Mouse (Mus musculus) kidney, embryonic 14.5 days (tissue): ENCODE data around the gene Mif. TPM values are rescaled to one million over a fixed set of nuclear protein-coding genes. Genes with fewer than 3 reads are reported as not detected.
A peak's percentile ranks its signal among the peaks of the same experiment; 100 is the strongest.

Experiments used
- ATAC-seq: fragments of 200-750 bp; cut with Nextera tagmentation; 2 replicates; pipeline ENCODE4 v1.8.0; 2017; ENCODE audit warnings: moderate number of reproducible peaks, mild to moderate bottlenecking, moderate TSS enrichment, moderate library complexity; ENCODE audit not compliant: low FRiP score, low TSS enrichment
- H3K27ac ChIP-seq: fragments of 300-500 bp; sonication (generic); 2 replicates; pipeline ENCODE4 v1.5.1; 2014; ENCODE audit warnings: low read depth, mild to moderate bottlenecking, low read length, moderate library complexity, mixed read lengths
- H3K27me3 ChIP-seq: fragments of 300-500 bp; sonication (generic); 2 replicates; pipeline ENCODE4 v1.6.1; 2014; ENCODE audit warnings: mild to moderate bottlenecking, low read length; ENCODE audit not compliant: control insufficient read depth, insufficient read depth
- H3K36me3 ChIP-seq: fragments of 300-500 bp; sonication (generic); 2 replicates; pipeline ENCODE4 v1.6.1; 2014; ENCODE audit warnings: low read length, mixed read lengths; ENCODE audit not compliant: control insufficient read depth, insufficient read depth
- H3K4me1 ChIP-seq: fragments of 300-500 bp; sonication (generic); 2 replicates; pipeline ENCODE4 v1.6.1; 2014; ENCODE audit warnings: low read length, mixed read lengths; ENCODE audit not compliant: control insufficient read depth, insufficient read depth
- H3K4me2 ChIP-seq: fragments of 300-500 bp; sonication (generic); replicated peaks from 2 replicates; pipeline ENCODE4 v1.6.1; 2014; ENCODE audit warnings: low read depth, mild to moderate bottlenecking, low read length
- H3K4me3 ChIP-seq: fragments of 300-500 bp; sonication (generic); 2 replicates; pipeline ENCODE4 v1.5.1; 2014; ENCODE audit warnings: mild to moderate bottlenecking, low read length
- H3K9ac ChIP-seq: fragments of 300-500 bp; sonication (generic); 2 replicates; pipeline ENCODE4 v1.6.1; 2014; ENCODE audit warnings: low read depth, mild to moderate bottlenecking, low read length, moderate library complexity
- H3K9me3 ChIP-seq: fragments of 300-500 bp; sonication (generic); 2 replicates; pipeline ENCODE4 v1.6.1; 2016; ENCODE audit warnings: low read length; ENCODE audit not compliant: control insufficient read depth
- WGBS: fragments of 180-500 bp; shearing (Covaris S2); extraction: QIAGEN DNeasy Blood & Tissue Kit; methylation state at CpG from one replicate; pipeline ENCODE4 v1.1.7; 2014; 5-methylcytosine and 5-hydroxymethylcytosine counted together
- polyA plus RNA-seq: library from polyadenylated mRNA; unstranded; fragments of >200 nt; fragmentation: Nextera tagmentation; extraction: Ambion mirVana; gene quantifications from 2 replicates; pipeline ENCODE4 v1.2.1, GENCODE M21; 2014

Mif gene
- polyA plus RNA-seq, 1 experiment from 2014 or later: 2,350 TPM

DNA sequence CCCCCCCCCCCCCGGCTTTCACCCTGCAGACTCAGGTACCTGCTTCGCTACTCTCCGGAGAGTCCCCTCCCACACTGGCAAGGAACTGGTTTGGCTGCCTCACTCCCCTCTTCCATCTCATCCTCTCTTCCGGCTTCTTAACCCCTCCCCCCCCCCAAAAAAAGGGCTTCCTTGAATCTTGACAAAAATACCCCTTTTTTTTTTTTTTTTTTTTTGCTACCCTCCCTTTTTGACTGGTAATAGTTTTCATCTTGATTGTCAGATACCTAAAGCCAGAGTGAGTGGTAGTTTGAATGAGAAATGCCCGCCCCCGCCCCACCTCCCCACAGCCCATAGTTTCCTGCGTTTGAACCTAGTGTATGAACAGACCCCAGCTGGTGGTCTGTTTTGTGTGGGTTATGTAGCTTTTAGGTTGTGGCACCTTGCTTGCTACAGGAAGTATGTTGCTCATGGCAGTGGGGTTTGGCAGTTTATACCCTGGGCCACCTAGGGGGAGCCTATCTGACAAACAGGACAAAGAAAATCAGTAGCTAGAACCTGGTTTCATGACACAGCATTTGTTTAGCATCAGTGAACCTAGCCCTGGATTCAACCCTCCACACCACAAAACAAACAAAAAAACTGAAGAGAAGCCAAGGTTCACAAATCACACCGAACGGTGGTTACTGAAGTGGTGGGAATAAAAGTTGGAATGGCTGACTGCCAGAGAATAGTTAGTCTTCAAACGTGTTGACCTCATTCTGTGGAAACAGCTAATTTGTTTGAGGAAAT, 24.1 kb downstream of the Mif start:
- WGBS: 18% methylated on average over 9 of the region's 10 CpGs
- Histone ChIP-seq H3K27ac (peak overlapping the region; percentile 42; the same call in 1 of the 2 replicates), H3K9ac (no peak overlapping the region; the same call in 1 of the 2 replicates), H3K36me3 (no peaks in the 10 kb centered on the region), H3K4me2 (peak overlapping the region; percentile 69), H3K27me3 (no peaks in the 10 kb centered on the region; the same call in 1 of the 2 replicates), H3K9me3 (no peaks in the 10 kb centered on the region), H3K4me1 (peaks cover 19% of the 10 kb centered on the region; the same call in 1 of the 2 replicates), H3K4me3 (peak overlapping the region; percentile 43; the same call in 1 of the 2 replicates)
- ATAC-seq: no peak

DNA sequence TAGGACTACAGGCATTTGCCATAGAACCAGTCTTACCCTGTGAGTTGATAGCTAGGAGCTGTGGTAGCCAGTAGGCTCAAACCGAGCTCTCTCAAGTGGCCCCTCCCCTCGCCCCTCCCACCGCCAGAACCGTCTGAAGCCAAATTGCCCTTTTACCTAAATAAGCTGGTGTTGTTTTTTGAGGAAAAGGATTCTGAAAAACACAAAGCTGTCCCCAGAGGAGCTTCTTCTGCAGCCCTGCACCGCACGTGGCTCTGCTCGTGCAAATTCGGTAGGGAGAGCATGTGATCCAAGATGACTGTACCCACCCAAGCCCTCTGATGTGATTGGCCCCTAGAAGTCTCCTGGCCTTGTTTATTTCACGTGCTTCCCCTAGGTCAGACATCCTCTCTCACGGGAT, 24.7 kb downstream of the Mif start:
- Histone ChIP-seq H3K9ac (no peak overlapping the region), H3K27me3 (no peaks in the 10 kb centered on the region; the same call in 1 of the 2 replicates), H3K4me1 (peaks cover 19% of the 10 kb centered on the region; the same call in 1 of the 2 replicates), H3K4me2 (peak overlapping the region; percentile 69), H3K4me3 (peak overlapping the region; percentile 43; the same call in 1 of the 2 replicates), H3K9me3 (no peaks in the 10 kb centered on the region), H3K27ac (no peak overlapping the region), H3K36me3 (no peaks in the 10 kb centered on the region)
- WGBS: 1% methylated on average over 10 of the region's 10 CpGs
- 0 out of 2 replicates have a peak, but pooled peaks have one; percentile 9 for ATAC-seq

DNA sequence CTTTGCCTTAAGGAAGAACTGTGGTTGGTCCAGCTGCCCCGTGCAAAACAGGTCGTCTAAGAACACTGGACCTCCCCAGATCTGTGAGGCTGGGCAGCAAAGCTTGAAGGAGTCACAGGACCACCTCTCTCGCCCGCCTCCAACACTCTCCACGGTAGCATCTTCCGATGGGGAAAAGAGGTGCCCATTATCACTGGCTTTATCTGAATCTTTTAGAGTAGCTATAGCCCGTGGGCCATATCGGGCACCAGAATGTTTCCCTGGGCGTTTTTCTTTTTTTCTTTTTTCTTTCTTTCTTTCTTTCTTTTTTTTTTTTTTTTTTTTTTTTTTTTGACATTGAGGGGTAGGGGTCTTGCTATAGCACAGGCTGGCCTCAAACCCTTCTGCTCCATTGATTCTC, 25.3 kb downstream of the Mif start:
- H3K27ac ChIP-seq: peak overlapping the region; percentile 55; the same call in 1 of the 2 replicates
- no peaks in the 10 kb centered on the region for H3K9me3 ChIP-seq
- no peaks in the 10 kb centered on the region; the same call in 1 of the 2 replicates for H3K27me3 ChIP-seq
- H3K4me1 ChIP-seq: peaks cover 19% of the 10 kb centered on the region; the same call in 1 of the 2 replicates
- H3K36me3 ChIP-seq: no peaks in the 10 kb centered on the region
- WGBS: 13% methylated on average over 9 of the region's 9 CpGs
- H3K4me3 ChIP-seq: peak overlapping the region; percentile 43
- peak overlapping the region; percentile 69 for H3K4me2 ChIP-seq
- no peak for ATAC-seq
- H3K9ac ChIP-seq: peak overlapping the region; percentile 53; the same call in 1 of the 2 replicates

DNA sequence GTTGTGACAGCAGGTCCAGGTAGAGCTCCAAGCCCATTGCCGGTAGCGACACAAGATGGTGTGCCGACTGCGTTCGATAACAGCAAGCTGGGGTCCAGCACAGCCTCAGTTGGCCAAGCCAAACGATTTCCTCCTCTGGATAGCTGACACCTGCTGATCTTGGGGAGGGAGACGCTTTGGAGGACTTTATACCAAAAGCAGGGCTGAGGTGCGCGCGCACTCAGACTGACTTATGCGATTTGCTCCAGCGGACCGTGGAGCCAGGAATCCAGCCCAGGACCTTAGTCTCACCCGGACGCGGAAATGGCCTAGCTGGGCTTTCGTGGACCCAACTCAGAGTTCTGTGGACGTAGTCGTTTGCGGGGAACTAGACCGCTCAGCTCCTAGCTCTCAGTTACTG, 25.8 kb downstream of the Mif start:
- no peaks in the 10 kb centered on the region for H3K27me3 ChIP-seq
- peak overlapping the region; percentile 69 for H3K4me2 ChIP-seq
- no peaks in the 10 kb centered on the region for H3K36me3 ChIP-seq
- peaks cover 19% of the 10 kb centered on the region; the same call in 1 of the 2 replicates for H3K4me1 ChIP-seq
- peak overlapping the region; percentile 43 for H3K4me3 ChIP-seq
- H3K27ac ChIP-seq: peak overlapping the region; percentile 55; the same call in 1 of the 2 replicates
- peak; percentile 25 for ATAC-seq
- peak overlapping the region; percentile 53 for H3K9ac ChIP-seq
- under 1% methylated on average over 21 of the region's 21 CpGs for WGBS
- H3K9me3 ChIP-seq: no peaks in the 10 kb centered on the region

DNA sequence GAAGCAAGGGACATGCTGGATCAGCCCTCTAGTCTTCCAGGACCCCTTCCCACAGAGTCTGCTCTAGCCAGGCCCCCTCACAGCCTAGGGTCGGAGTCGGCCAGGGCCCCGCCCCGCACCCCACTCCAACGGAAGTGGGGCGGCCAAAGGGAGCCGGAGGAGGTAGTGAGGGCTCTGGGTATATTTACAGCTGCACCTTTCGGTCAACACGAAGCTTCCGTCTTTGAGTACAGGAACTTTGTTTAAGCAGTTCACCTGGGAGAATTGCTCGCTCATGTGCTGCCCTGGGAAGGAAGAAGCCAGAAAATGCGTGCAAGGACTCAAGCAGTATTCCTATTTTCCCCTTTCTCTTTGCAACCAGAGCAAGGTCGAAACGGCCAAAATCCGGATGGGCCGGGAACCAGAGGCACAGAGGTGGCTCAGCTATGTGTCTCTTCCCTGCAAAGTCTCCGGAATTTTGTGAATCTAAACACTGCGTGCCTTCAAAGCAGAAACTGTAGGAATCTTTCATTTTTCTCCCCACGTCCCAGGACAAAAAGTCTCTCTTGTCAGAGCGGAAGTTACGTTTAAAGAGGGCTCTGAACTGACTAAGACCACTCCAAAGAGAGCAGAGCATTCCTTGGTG, 26.5 kb downstream of the Mif start:
- Histone ChIP-seq H3K4me2 (peak overlapping the region; percentile 69), H3K9me3 (no peaks in the 10 kb centered on the region), H3K27me3 (no peaks in the 10 kb centered on the region), H3K4me3 (peak overlapping the region; percentile 43), H3K4me1 (peaks cover 19% of the 10 kb centered on the region; the same call in 1 of the 2 replicates), H3K9ac (peak overlapping the region; percentile 53), H3K36me3 (no peaks in the 10 kb centered on the region), H3K27ac (no peak overlapping the region)
- WGBS: 13% methylated on average over 21 of the region's 21 CpGs
- ATAC-seq: no peak

DNA sequence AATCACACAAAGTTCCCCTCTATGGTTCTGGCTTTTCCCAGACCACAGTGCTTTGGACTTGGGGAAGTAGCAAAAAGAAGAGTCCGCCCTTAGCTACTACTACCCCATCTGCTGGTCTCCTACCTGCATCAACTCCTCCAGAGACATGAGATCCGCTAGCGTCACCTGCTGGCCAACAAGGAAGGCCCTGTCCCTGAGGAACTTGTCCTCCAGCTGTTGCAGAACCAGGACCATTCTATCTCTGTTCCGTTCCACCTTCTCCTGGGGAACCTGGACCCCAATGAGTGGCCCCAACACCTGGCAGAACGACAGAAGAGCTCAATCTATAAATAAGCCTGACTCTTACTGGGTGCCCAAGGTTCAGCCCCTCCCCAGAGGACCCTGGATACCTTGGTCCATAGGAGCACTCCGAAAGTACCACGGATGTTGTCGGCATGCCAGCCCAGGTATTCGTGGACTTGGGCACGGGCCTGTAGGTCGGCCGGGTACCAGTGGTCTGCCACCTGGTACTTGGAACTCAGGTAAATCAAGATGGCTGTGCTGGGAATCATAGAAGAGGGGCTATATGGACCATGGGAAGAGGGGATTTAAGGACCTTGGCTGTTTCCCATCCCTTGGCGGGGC, 27.7 kb downstream of the Mif start:
- H3K9ac ChIP-seq: no peak overlapping the region
- no peaks in the 10 kb centered on the region for H3K9me3 ChIP-seq
- no peaks in the 10 kb centered on the region for H3K27me3 ChIP-seq
- H3K4me2 ChIP-seq: no peak overlapping the region
- 71% methylated on average over 13 of the region's 13 CpGs for WGBS
- no peak overlapping the region for H3K27ac ChIP-seq
- no peak for ATAC-seq
- H3K36me3 ChIP-seq: no peaks in the 10 kb centered on the region
- H3K4me1 ChIP-seq: peaks cover 12% of the 10 kb centered on the region; the same call in 1 of the 2 replicates
- no peak overlapping the region for H3K4me3 ChIP-seq

DNA sequence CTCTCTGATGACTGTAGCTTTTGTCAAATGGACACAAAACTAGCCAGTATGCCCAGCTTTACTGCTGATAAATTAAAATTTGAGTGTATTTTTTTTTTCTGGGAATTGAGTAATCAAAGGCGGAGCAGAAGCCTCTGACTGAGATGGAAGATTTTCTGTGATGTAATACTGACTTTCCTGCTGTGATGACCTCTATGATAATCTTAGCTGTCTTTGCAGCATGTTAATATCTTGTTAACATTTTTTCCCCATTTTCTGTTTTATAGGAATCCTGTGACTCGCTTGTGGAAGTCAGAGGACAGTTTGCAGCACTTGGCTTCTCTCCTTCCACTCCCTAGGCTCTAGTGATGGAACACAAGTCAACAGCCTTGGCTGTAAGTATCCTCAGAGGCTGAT, 29.8 kb downstream of the Mif start:
- no peaks in the 10 kb centered on the region for H3K27me3 ChIP-seq
- no peaks in the 10 kb centered on the region for H3K36me3 ChIP-seq
- H3K4me1 ChIP-seq: peaks cover 5% of the 10 kb centered on the region; the same call in 1 of the 2 replicates
- H3K27ac ChIP-seq: no peak overlapping the region
- WGBS: 93% methylated on average over 2 of the region's 2 CpGs
- no peak overlapping the region for H3K9ac ChIP-seq
- no peak overlapping the region for H3K4me3 ChIP-seq
- ATAC-seq: no peak
- H3K4me2 ChIP-seq: no peak overlapping the region
- H3K9me3 ChIP-seq: no peaks in the 10 kb centered on the region

DNA sequence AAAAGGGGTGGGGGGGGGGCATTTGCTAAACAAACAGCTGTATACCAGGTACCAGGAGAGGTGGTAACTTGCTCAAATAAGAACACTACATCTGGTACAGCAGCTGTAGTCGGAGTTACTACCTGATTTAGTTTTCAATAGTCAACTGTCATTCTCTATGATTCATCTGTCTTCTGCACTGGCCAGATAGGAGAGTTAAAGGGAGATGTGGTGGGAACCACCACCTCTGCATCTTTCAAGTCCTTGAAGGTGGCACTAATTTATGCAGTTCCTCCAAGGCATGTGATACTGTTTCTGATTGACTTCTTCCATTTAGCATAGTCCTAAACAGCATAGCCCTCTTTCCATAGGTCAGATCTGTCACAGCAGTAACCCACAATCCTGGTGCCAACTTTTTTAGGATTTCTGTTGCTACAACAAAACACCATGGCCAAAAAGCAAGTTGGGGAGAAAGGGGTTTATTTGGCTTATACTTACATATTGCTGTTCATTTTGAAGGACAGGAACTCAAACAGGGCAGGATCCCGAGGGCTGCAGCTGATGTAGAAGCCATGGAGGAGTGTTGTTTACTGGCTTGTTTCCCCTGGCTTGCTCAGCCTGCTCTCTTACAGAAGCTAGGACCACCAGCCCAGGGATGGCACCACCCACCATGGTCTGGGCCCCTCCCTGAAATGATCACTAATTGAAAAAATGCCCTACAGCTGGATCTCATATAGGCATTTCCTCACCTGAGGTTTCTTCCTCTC, 30.3 kb downstream of the Mif start:
- Histone ChIP-seq H3K27me3 (no peaks in the 10 kb centered on the region), H3K27ac (no peak overlapping the region), H3K4me2 (no peak overlapping the region), H3K9ac (no peak overlapping the region), H3K4me1 (peaks cover 5% of the 10 kb centered on the region; the same call in 1 of the 2 replicates), H3K9me3 (no peaks in the 10 kb centered on the region), H3K36me3 (no peaks in the 10 kb centered on the region), H3K4me3 (no peak overlapping the region)
- 83% methylated on average over 2 of the region's 2 CpGs for WGBS
- ATAC-seq: no peak
